Mouse (Mus musculus) lung, adult 2 months (tissue): Measurements from ENCODE around the gene Sctr.
"Not testable (repeated sequence)": the region's sequence is repeated elsewhere in the genome, so short reads cannot be mapped to it uniquely, and the experiment has no call there.

Experiments used
- CTCF ChIP-seq: fragments of 200-500 bp; IDR thresholded peaks from 2 replicates; pipeline ENCODE4 v1.5.1; 2011; ENCODE audit warnings: mild to moderate bottlenecking, low read length, control low read depth; ENCODE audit not compliant: insufficient read depth
- POLR2A ChIP-seq: fragments of 200-500 bp; IDR thresholded peaks from 2 replicates; pipeline ENCODE4 v1.6.1; 2011; ENCODE audit warnings: low read depth, mild to moderate bottlenecking, control low read depth, low read length, borderline replicate concordance; ENCODE audit errors: extremely low read depth

- not testable (repeated sequence) for TF ChIP-seq POLR2A
- TF ChIP-seq CTCF: peak; percentile 98
Measured at GRCm38 (mm10) chr1:120093482-120094134, 86.9 kb downstream of the Sctr start.
